24 mouse cellular contexts compared by ENCODE assay signal in the genomic region with DNA sequence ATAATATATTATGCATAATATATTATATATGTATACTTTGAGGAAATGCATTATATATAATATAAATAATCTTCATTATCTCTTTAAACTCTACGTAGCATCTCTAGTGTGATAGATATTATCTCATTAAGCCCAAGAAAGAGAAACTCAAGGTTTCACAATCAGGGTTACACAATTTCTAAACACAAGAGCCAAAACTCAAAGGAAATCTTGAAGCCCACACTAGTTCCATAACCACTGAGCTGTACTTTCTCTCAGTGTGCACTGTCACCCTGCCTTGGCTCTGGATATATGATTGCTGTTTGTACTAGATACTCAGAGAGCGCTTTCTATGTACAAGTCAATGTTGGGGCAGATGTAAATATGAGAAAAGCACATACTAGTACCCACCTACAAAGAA.
A peak's percentile ranks its signal among the peaks of the same experiment; 100 is the strongest.
DNase-seq lines count a peak whose midpoint lies in the region; ATAC-seq lines count a peak whose summit lies in the region.
"Had no signal": no experiment of that assay in that cellular context is flagged by ENCODE, and none has a peak within 500 bp of the region (broad histone marks: within the 10 kb centered on the region; RNA-seq: fewer than 3 reads in every experiment).

No protein-coding gene starts in this region.

- peak; percentile 46 for ATAC-seq in granulocyte monocyte progenitor cell, adult 5-6 weeks (replicated peaks; ENCODE audit: poor library complexity, severe bottlenecking)
- ATAC-seq in midbrain, embryonic 15.5 days (replicated peaks) = no peak
- ATAC-seq: activated CD4-positive, CD25-positive, alpha-beta regulatory T cell, adult 4 months; CD4-positive, CD25-positive, alpha-beta regulatory T cell, adult 4 months; forebrain, embryonic 13.5 days; forebrain, embryonic 15.5 days; Patski had no signal

- no peak overlapping the region for H3K27ac ChIP-seq in midbrain, embryonic 15.5 days
- H3K27ac ChIP-seq: embryonic facial prominence, embryonic 10.5 days; embryonic facial prominence, embryonic 12.5 days; forebrain, embryonic 13.5 days; forebrain, embryonic 15.5 days had no signal

- no peak overlapping the region for H3K9ac ChIP-seq in midbrain, embryonic 15.5 days
- H3K9ac ChIP-seq: embryonic facial prominence, embryonic 12.5 days; forebrain, embryonic 13.5 days; forebrain, embryonic 15.5 days had no signal

- H3K27me3 ChIP-seq in midbrain, embryonic 15.5 days (replicated peaks) = no peaks in the 10 kb centered on the region
- H3K27me3 ChIP-seq: CH12.LX; embryonic facial prominence, embryonic 12.5 days; forebrain, embryonic 13.5 days; forebrain, embryonic 15.5 days had no signal

- H3K9me3 ChIP-seq in midbrain, embryonic 15.5 days = no peaks in the 10 kb centered on the region
- H3K9me3 ChIP-seq: embryonic facial prominence, embryonic 10.5 days; embryonic facial prominence, embryonic 12.5 days; forebrain, embryonic 13.5 days; forebrain, embryonic 15.5 days; G1E had no signal

- peak; percentile 6 for DNase-seq in lung, postnatal 25 days (ENCODE audit: low spot score)
- DNase-seq in lung, postnatal 14 days = no peak
- peak; percentile 74 for DNase-seq in 416B (ENCODE audit: low read depth)
- DNase-seq in left cerebral cortex, adult 8-10 months (ENCODE audit: low spot score in 2 of 2) = no peak
- DNase-seq: adrenal gland, adult 8-10 months; adrenal gland, postnatal 14 days; adrenal gland, postnatal 36 days; B cell, adult 2 months; cerebellum, adult 11-12 months; cerebellum, adult 2 months; cerebellum, adult 9-10 months; cerebellum, postnatal 10 days; cerebellum, postnatal 25 days had no signal

- H3K4me3 ChIP-seq in midbrain, embryonic 15.5 days = no peak overlapping the region
- H3K4me3 ChIP-seq: embryonic facial prominence, embryonic 10.5 days; embryonic facial prominence, embryonic 12.5 days; forebrain, embryonic 13.5 days; forebrain, embryonic 15.5 days had no signal

- H3K4me2 ChIP-seq in midbrain, embryonic 15.5 days = no peak overlapping the region
- H3K4me2 ChIP-seq: embryonic facial prominence, embryonic 12.5 days; forebrain, embryonic 13.5 days; forebrain, embryonic 15.5 days had no signal

- 98% methylated on average over 2 of the region's 2 CpGs for WGBS in midbrain, embryonic 15.5 days

- H3K4me1 ChIP-seq in midbrain, embryonic 15.5 days = peaks cover 23% of the 10 kb centered on the region

- no peaks in the 10 kb centered on the region for H3K36me3 ChIP-seq in midbrain, embryonic 15.5 days (replicated peaks)
- H3K36me3 ChIP-seq: embryonic facial prominence, embryonic 10.5 days; embryonic facial prominence, embryonic 12.5 days; forebrain, embryonic 15.5 days; G1E had no signal

Comparison
In these comparisons a context has a peak if more than half of its experiments do, and no peak if none do; other contexts are left out.
1. DNase-seq: peak in lung, postnatal 25 days (single experiment) and 416B (single experiment); none in lung, postnatal 14 days (single experiment) and left cerebral cortex, adult 8-10 months (0 of 2).